Mouse (Mus musculus): ENCODE measurements around the gene Vmn2r91. TPM values are rescaled to one million over a fixed set of nuclear protein-coding genes. Genes with fewer than 3 reads are reported as not detected.

The Vmn2r91 gene
- polyA plus RNA-seq (2017; shearing (Covaris generic)) = not detected

DNA sequence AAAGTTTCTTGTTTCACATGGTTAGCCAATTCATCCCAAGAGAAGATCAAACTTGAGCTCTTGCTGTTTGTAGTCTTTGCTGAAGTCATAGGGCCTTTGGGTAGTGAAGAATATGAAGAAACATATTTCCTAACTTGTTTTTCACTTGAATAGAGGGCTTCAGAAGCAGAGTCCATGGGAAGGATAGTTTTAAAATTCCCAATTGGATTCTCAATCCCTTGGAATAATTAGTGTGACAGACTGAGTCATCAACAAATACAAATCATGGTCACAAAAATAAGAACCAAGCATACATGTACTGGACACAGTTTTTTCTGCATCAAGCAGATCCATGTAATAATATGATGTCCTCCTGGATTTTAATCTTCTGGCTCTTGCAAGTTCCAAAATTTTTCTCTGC lies at the start of gene Vmn2r91:
TSS of gene Vmn2r91 (plus strand) at position 301 of the 400 bp plus-strand sequence.

DNA sequence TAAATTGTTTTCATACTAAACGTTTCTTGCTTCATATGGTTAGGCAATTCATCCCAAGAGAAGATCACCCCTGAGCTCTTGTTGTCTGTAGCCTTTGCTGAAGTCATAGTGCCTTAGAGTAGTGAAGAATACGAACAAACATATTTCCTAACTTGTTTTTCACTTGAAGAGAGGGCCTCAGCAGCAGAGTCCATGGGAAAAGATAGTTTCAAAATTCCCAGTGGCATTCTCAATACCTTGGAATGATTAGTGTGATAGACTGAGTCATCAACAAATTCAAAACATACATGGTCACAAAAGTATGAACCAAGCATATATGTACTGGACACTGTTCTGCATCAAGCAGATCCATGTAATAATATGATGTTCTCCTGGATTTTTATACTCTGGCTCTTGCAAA lies 35.7 kb upstream of the Vmn2r91 start, which contains the start of gene Vmn2r124:
TSS of gene Vmn2r124 (plus strand) at position 301 of the 400 bp plus-strand sequence.

DNA sequence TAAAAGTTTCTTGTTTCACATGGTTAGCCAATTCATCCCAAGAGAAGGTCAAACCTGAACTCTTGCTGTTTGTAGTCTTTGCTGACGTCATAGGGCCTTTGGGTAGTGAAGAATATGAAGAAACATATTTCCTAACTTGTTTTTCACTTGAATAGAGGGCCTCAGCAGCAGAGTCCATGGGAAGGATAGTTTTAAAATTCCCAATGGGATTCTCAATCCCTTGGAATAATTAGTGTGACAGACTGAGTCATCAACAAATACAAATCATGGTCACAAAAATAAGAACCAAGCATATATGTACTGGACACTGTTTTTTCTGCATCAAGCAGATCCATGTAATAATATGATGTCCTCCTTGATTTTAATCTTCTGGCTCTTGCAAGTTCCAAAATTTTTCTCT lies 66.8 kb downstream of the Vmn2r91 start, which contains the start of gene Vmn2r92:
TSS of gene Vmn2r92 (plus strand) at position 301 of the 400 bp plus-strand sequence.

Other genes with a start within 250 kb of the Vmn2r91 start
- not detected for gene Has1, start 229.8 kb upstream of the Vmn2r91 start, polyA plus RNA-seq (2017; shearing (Covaris generic))
- gene Fpr1, start 201.1 kb upstream of the Vmn2r91 start, polyA plus RNA-seq (2017; shearing (Covaris generic)) = not detected
- gene Fpr2, start 197.2 kb upstream of the Vmn2r91 start, polyA plus RNA-seq (2017; shearing (Covaris generic)) = not detected
- not detected for gene Fpr3, start 197.2 kb upstream of the Vmn2r91 start, polyA plus RNA-seq (2017; shearing (Covaris generic))
- not detected for gene Fpr-rs4, start 63.3 kb upstream of the Vmn2r91 start, polyA plus RNA-seq (2017; shearing (Covaris generic))
- 0.14 TPM for gene Vmn2r124, start 35.6 kb upstream of the Vmn2r91 start, polyA plus RNA-seq (2017; shearing (Covaris generic))
- gene Vmn2r92, start 66.9 kb downstream of the Vmn2r91 start, polyA plus RNA-seq (2017; shearing (Covaris generic)) = not detected
- not detected for gene Vmn2r94, start 192.7 kb downstream of the Vmn2r91 start, polyA plus RNA-seq (2017; shearing (Covaris generic))
- 0.17 TPM for gene Vmn2r93, start 213.1 kb downstream of the Vmn2r91 start, polyA plus RNA-seq (2017; shearing (Covaris generic))